Mouse (Mus musculus): ENCODE measurements around the gene Gm10974. TPM values are rescaled to one million over a fixed set of nuclear protein-coding genes. Genes with fewer than 3 reads are reported as not detected.
A peak's percentile ranks its signal among the peaks of the same experiment; 100 is the strongest.

Gene Gm10974
- polyA plus RNA-seq, 1 experiment from 2014 or later, result not detected

GRCm38 (mm10) chr7:66336955-66337354, 28.8 kb upstream of the Gm10974 start:
- no peaks in the 10 kb centered on the region for H3K9me3 ChIP-seq (ENCODE audit: control insufficient read depth, low read length)
- no peaks in the 10 kb centered on the region for H3K4me1 ChIP-seq (ENCODE audit: control insufficient read depth, insufficient read depth, low read length)
- H3K36me3 ChIP-seq (ENCODE audit: control insufficient read depth, insufficient read depth, low read length), result no peaks in the 10 kb centered on the region
- 92% methylated on average over 2 of the region's 2 CpGs for WGBS
- no peak overlapping the region for H3K9ac ChIP-seq (replicated peaks; ENCODE audit: low read depth, low read length)
- no peak for ATAC-seq (ENCODE audit: low read depth)
- H3K27ac ChIP-seq (ENCODE audit: low read depth, low read length), result no peak overlapping the region
- H3K4me2 ChIP-seq (ENCODE audit: low read depth, low read length), result no peak overlapping the region
- no peak overlapping the region for H3K4me3 ChIP-seq (ENCODE audit: low read depth, low read length)
- no peaks in the 10 kb centered on the region for H3K27me3 ChIP-seq (ENCODE audit: control insufficient read depth, insufficient read depth, low read length)

- H3K4me3 ChIP-seq (ENCODE audit: low read depth, low read length), result no peak overlapping the region
- no peak overlapping the region for H3K27ac ChIP-seq (ENCODE audit: low read depth, low read length)
- WGBS, result 50% methylated on average over 5 of the region's 5 CpGs
- no peaks in the 10 kb centered on the region for H3K4me1 ChIP-seq (ENCODE audit: control insufficient read depth, insufficient read depth, low read length)
- no peaks in the 10 kb centered on the region for H3K36me3 ChIP-seq (ENCODE audit: control insufficient read depth, insufficient read depth, low read length)
- H3K9ac ChIP-seq (replicated peaks; ENCODE audit: low read depth, low read length), result no peak overlapping the region
- no peak overlapping the region for H3K4me2 ChIP-seq (ENCODE audit: low read depth, low read length)
- ATAC-seq (ENCODE audit: low read depth), result no peak
- H3K27me3 ChIP-seq (ENCODE audit: control insufficient read depth, insufficient read depth, low read length), result no peaks in the 10 kb centered on the region
- H3K9me3 ChIP-seq (ENCODE audit: control insufficient read depth, low read length), result no peaks in the 10 kb centered on the region
These were observed 26.1 kb upstream of the Gm10974 start for GRCm38 (mm10) chr7:66339625-66340024.

- no peak overlapping the region for H3K27ac ChIP-seq (ENCODE audit: low read depth, low read length)
- 61% methylated on average over 3 of the region's 3 CpGs for WGBS
- no peaks in the 10 kb centered on the region for H3K9me3 ChIP-seq (ENCODE audit: control insufficient read depth, low read length)
- no peaks in the 10 kb centered on the region for H3K36me3 ChIP-seq (ENCODE audit: control insufficient read depth, insufficient read depth, low read length)
- no peaks in the 10 kb centered on the region for H3K4me1 ChIP-seq (ENCODE audit: control insufficient read depth, insufficient read depth, low read length)
- H3K4me3 ChIP-seq (ENCODE audit: low read depth, low read length), result no peak overlapping the region
- H3K9ac ChIP-seq (replicated peaks; ENCODE audit: low read depth, low read length), result no peak overlapping the region
- H3K27me3 ChIP-seq (ENCODE audit: control insufficient read depth, insufficient read depth, low read length), result no peaks in the 10 kb centered on the region
- ATAC-seq (ENCODE audit: low read depth), result no peak
- no peak overlapping the region for H3K4me2 ChIP-seq (ENCODE audit: low read depth, low read length)
These were observed 25.7 kb upstream of the Gm10974 start for GRCm38 (mm10) chr7:66340044-66340443.

- Histone ChIP-seq H3K27me3 (ENCODE audit: control insufficient read depth, insufficient read depth, low read length) (no peaks in the 10 kb centered on the region), H3K27ac (ENCODE audit: low read depth, low read length) (no peak overlapping the region), H3K36me3 (ENCODE audit: control insufficient read depth, insufficient read depth, low read length) (no peaks in the 10 kb centered on the region), H3K9me3 (ENCODE audit: control insufficient read depth, low read length) (no peaks in the 10 kb centered on the region), H3K4me3 (ENCODE audit: low read depth, low read length) (no peak overlapping the region), H3K4me2 (ENCODE audit: low read depth, low read length) (no peak overlapping the region), H3K9ac (replicated peaks; ENCODE audit: low read depth, low read length) (no peak overlapping the region), H3K4me1 (ENCODE audit: control insufficient read depth, insufficient read depth, low read length) (peaks cover under 1% of the 10 kb centered on the region)
- WGBS, result 48% methylated on average over 4 of the region's 4 CpGs
- no peak for ATAC-seq (ENCODE audit: low read depth)
These were observed 23.4 kb upstream of the Gm10974 start for GRCm38 (mm10) chr7:66342323-66342722.

GRCm38 (mm10) chr7:66342831-66343230, 22.9 kb upstream of the Gm10974 start:
- Histone ChIP-seq H3K4me2 (ENCODE audit: low read depth, low read length) (no peak overlapping the region), H3K9me3 (ENCODE audit: control insufficient read depth, low read length) (no peaks in the 10 kb centered on the region), H3K9ac (replicated peaks; ENCODE audit: low read depth, low read length) (no peak overlapping the region), H3K27ac (ENCODE audit: low read depth, low read length) (no peak overlapping the region), H3K27me3 (ENCODE audit: control insufficient read depth, insufficient read depth, low read length) (no peaks in the 10 kb centered on the region), H3K4me3 (ENCODE audit: low read depth, low read length) (no peak overlapping the region), H3K4me1 (ENCODE audit: control insufficient read depth, insufficient read depth, low read length) (peaks cover 3% of the 10 kb centered on the region), H3K36me3 (ENCODE audit: control insufficient read depth, insufficient read depth, low read length) (no peaks in the 10 kb centered on the region)
- 75% methylated on average over 6 of the region's 6 CpGs for WGBS
- no peak for ATAC-seq (ENCODE audit: low read depth)

- WGBS, result 71% methylated on average over 5 of the region's 5 CpGs
- no peaks in the 10 kb centered on the region for H3K9me3 ChIP-seq (ENCODE audit: control insufficient read depth, low read length)
- H3K4me1 ChIP-seq (ENCODE audit: control insufficient read depth, insufficient read depth, low read length), result peaks cover 3% of the 10 kb centered on the region
- H3K27me3 ChIP-seq (ENCODE audit: control insufficient read depth, insufficient read depth, low read length), result no peaks in the 10 kb centered on the region
- no peak for ATAC-seq (ENCODE audit: low read depth)
- H3K36me3 ChIP-seq (ENCODE audit: control insufficient read depth, insufficient read depth, low read length), result no peaks in the 10 kb centered on the region
- no peak overlapping the region for H3K4me2 ChIP-seq (ENCODE audit: low read depth, low read length)
- no peak overlapping the region for H3K4me3 ChIP-seq (ENCODE audit: low read depth, low read length)
- no peak overlapping the region for H3K27ac ChIP-seq (ENCODE audit: low read depth, low read length)
- H3K9ac ChIP-seq (replicated peaks; ENCODE audit: low read depth, low read length), result no peak overlapping the region
These were observed 22.4 kb upstream of the Gm10974 start for GRCm38 (mm10) chr7:66343307-66343706.

- Histone ChIP-seq H3K9ac (replicated peaks; ENCODE audit: low read depth, low read length) (no peak overlapping the region), H3K36me3 (ENCODE audit: control insufficient read depth, insufficient read depth, low read length) (no peaks in the 10 kb centered on the region), H3K27me3 (ENCODE audit: control insufficient read depth, insufficient read depth, low read length) (no peaks in the 10 kb centered on the region), H3K4me2 (ENCODE audit: low read depth, low read length) (peak overlapping the region; percentile 19; the same call in 1 of the 2 replicates), H3K9me3 (ENCODE audit: control insufficient read depth, low read length) (no peaks in the 10 kb centered on the region), H3K4me1 (ENCODE audit: control insufficient read depth, insufficient read depth, low read length) (peaks cover 3% of the 10 kb centered on the region), H3K27ac (ENCODE audit: low read depth, low read length) (peak overlapping the region; percentile 36; the same call in 1 of the 2 replicates), H3K4me3 (ENCODE audit: low read depth, low read length) (no peak overlapping the region)
- WGBS, result 23% methylated on average over 9 of the region's 9 CpGs
- ATAC-seq (ENCODE audit: low read depth), result peak; percentile 90
These were observed 18.6 kb upstream of the Gm10974 start for GRCm38 (mm10) chr7:66346959-66347663.

- Histone ChIP-seq H3K9me3 (ENCODE audit: control insufficient read depth, low read length) (no peaks in the 10 kb centered on the region), H3K27me3 (ENCODE audit: control insufficient read depth, insufficient read depth, low read length) (no peaks in the 10 kb centered on the region), H3K4me2 (ENCODE audit: low read depth, low read length) (no peak overlapping the region), H3K4me1 (ENCODE audit: control insufficient read depth, insufficient read depth, low read length) (peaks cover 3% of the 10 kb centered on the region), H3K36me3 (ENCODE audit: control insufficient read depth, insufficient read depth, low read length) (no peaks in the 10 kb centered on the region), H3K9ac (replicated peaks; ENCODE audit: low read depth, low read length) (no peak overlapping the region), H3K27ac (ENCODE audit: low read depth, low read length) (no peak overlapping the region), H3K4me3 (ENCODE audit: low read depth, low read length) (no peak overlapping the region)
- no peak for ATAC-seq (ENCODE audit: low read depth)
- WGBS, result 89% methylated on average over 10 of the region's 10 CpGs
These were observed 17.1 kb upstream of the Gm10974 start for GRCm38 (mm10) chr7:66348588-66348987.

GRCm38 (mm10) chr7:66349670-66350069, 16.0 kb upstream of the Gm10974 start:
- 62% methylated on average over 11 of the region's 11 CpGs for WGBS
- ATAC-seq (ENCODE audit: low read depth), result no peak
- no peak overlapping the region for H3K4me2 ChIP-seq (ENCODE audit: low read depth, low read length)

More at GRCm38 (mm10) chr7:66349670-66350069, 16.0 kb upstream of the Gm10974 start:
- no peak overlapping the region for H3K4me3 ChIP-seq (ENCODE audit: low read depth, low read length)
- no peaks in the 10 kb centered on the region for H3K27me3 ChIP-seq (ENCODE audit: control insufficient read depth, insufficient read depth, low read length)
- H3K9ac ChIP-seq (replicated peaks; ENCODE audit: low read depth, low read length), result no peak overlapping the region
- H3K36me3 ChIP-seq (ENCODE audit: control insufficient read depth, insufficient read depth, low read length), result no peaks in the 10 kb centered on the region
- no peaks in the 10 kb centered on the region for H3K9me3 ChIP-seq (ENCODE audit: control insufficient read depth, low read length)
- peaks cover 3% of the 10 kb centered on the region for H3K4me1 ChIP-seq (ENCODE audit: control insufficient read depth, insufficient read depth, low read length)
- no peak overlapping the region for H3K27ac ChIP-seq (ENCODE audit: low read depth, low read length)
